Mouse (Mus musculus): ENCODE results near the gene Dpysl5. TPM values are rescaled to one million over a fixed set of nuclear protein-coding genes. Genes with fewer than 3 reads are reported as not detected.

Gene Dpysl5
- total and polyA plus RNA-seq, 2 experiments from 2014 or later: 232 to 334 TPM

DNA sequence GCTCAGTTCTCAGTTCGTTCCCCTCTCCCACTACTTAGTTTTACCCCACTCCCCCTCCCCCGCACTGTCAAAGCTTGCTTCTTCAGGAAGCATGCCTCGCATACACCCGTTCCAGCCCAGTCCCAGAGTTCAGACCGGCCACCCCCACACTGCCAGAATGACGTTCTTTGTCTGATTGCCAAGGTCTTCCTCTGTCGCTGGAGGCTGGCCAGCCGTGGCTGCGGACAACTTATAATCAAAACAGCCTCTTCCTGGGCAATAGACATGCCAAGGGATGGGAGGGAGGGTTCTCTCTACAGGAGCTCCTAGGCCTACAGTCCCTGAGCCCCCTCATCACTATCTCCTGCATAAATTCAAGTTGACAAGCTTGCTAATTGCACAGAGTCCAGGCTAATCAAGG, 57.2 kb downstream of the Dpysl5 start:
- H3K4me2 ChIP-seq (ENCODE audit: low read depth, low read length, poor library complexity, severe bottlenecking): no peak overlapping the region
- H3K9me3 ChIP-seq (ENCODE audit: low read length): no peaks in the 10 kb centered on the region
- H3K9ac ChIP-seq (replicated peaks; ENCODE audit: low read length, poor library complexity, severe bottlenecking): no peak overlapping the region
- H3K36me3 ChIP-seq (ENCODE audit: insufficient read depth, low read length): 0 out of 2 replicates have a peak, but pooled peaks cover 2% of the 10 kb centered on the region
- H3K27me3 ChIP-seq (ENCODE audit: insufficient read depth, low read length): no peaks in the 10 kb centered on the region
- ATAC-seq (ENCODE audit: low FRiP score) (peak; percentile 29; the same call in 1 of the 2 replicates), DNase-seq (ENCODE audit: low spot score) (peak; percentile 78)
- no peak overlapping the region for H3K4me3 ChIP-seq (ENCODE audit: low read depth, low read length)
- H3K27ac ChIP-seq (ENCODE audit: low read depth, low read length): no peak overlapping the region; the same call in 1 of the 2 replicates
- 16% methylated on average over 9 of the region's 9 CpGs for WGBS
- H3K4me1 ChIP-seq (ENCODE audit: insufficient read depth, low read length): peaks cover 10% of the 10 kb centered on the region
- no peak for TF ChIP-seq CTCF (IDR thresholded peaks at IDR 0.05)

DNA sequence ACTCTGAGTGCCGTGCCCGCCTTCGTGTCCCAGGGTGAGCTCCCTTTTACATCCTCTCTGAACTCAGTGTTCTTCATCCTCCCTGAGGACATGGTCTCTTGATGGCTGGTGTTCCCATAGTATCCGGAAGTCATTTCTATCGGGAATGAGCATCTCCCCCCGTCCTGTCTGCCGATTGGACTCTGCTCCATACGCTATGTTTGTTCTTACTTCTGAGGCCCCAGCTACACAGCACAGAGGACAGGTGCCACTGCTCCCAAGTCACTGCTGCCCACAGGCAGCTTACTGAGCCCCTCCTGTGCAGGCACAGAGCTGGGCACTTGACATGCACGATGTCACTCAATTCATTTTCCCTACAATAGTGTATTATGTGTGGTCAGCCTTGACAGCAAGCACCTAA, 57.7 kb downstream of the Dpysl5 start:
- no peak for TF ChIP-seq CTCF (IDR thresholded peaks at IDR 0.05)
- no peaks in the 10 kb centered on the region for H3K9me3 ChIP-seq (ENCODE audit: low read length)
- no peak overlapping the region for H3K4me3 ChIP-seq (ENCODE audit: low read depth, low read length)
- ATAC-seq (ENCODE audit: low FRiP score): no peak
- no peaks in the 10 kb centered on the region for H3K27me3 ChIP-seq (ENCODE audit: insufficient read depth, low read length)
- no peak overlapping the region for H3K4me2 ChIP-seq (ENCODE audit: low read depth, low read length, poor library complexity, severe bottlenecking)
- WGBS: 53% methylated on average over 9 of the region's 9 CpGs
- 0 out of 2 replicates have a peak, but pooled peaks cover 2% of the 10 kb centered on the region for H3K36me3 ChIP-seq (ENCODE audit: insufficient read depth, low read length)
- no peak for DNase-seq (ENCODE audit: low spot score)
- peaks cover 7% of the 10 kb centered on the region for H3K4me1 ChIP-seq (ENCODE audit: insufficient read depth, low read length)
- H3K27ac ChIP-seq (ENCODE audit: low read depth, low read length): no peak overlapping the region
- H3K9ac ChIP-seq (replicated peaks; ENCODE audit: low read length, poor library complexity, severe bottlenecking): no peak overlapping the region

GRCm38 (mm10) chr5:30774601-30775371, 63.4 kb downstream of the Dpysl5 start:
- DNase-seq (ENCODE audit: low spot score) (peak; percentile 95), ATAC-seq (ENCODE audit: low FRiP score) (peak; percentile 86)
- Histone ChIP-seq H3K4me2 (ENCODE audit: low read depth, low read length, poor library complexity, severe bottlenecking) (peak overlapping the region; percentile 43), H3K27me3 (ENCODE audit: insufficient read depth, low read length) (no peaks in the 10 kb centered on the region), H3K9ac (replicated peaks; ENCODE audit: low read length, poor library complexity, severe bottlenecking) (no peak overlapping the region), H3K4me1 (ENCODE audit: insufficient read depth, low read length) (0 out of 2 replicates have a peak, but pooled peaks cover 3% of the 10 kb centered on the region), H3K4me3 (ENCODE audit: low read depth, low read length) (no peak overlapping the region), H3K27ac (ENCODE audit: low read depth, low read length) (peak overlapping the region; percentile 38; the same call in 1 of the 2 replicates), H3K9me3 (ENCODE audit: low read length) (no peaks in the 10 kb centered on the region), H3K36me3 (ENCODE audit: insufficient read depth, low read length) (peaks cover 16% of the 10 kb centered on the region)
- WGBS: 6% methylated on average over 20 of the region's 20 CpGs
- peak; percentile 95 for TF ChIP-seq CTCF (IDR thresholded peaks at IDR 0.05)

GRCm38 (mm10) chr5:30780699-30781098, 69.3 kb downstream of the Dpysl5 start:
- Histone ChIP-seq H3K27ac (ENCODE audit: low read depth, low read length) (no peak overlapping the region), H3K27me3 (ENCODE audit: insufficient read depth, low read length) (no peaks in the 10 kb centered on the region), H3K9me3 (ENCODE audit: low read length) (no peaks in the 10 kb centered on the region), H3K4me2 (ENCODE audit: low read depth, low read length, poor library complexity, severe bottlenecking) (no peak overlapping the region), H3K9ac (replicated peaks; ENCODE audit: low read length, poor library complexity, severe bottlenecking) (no peak overlapping the region), H3K4me3 (ENCODE audit: low read depth, low read length) (no peak overlapping the region), H3K36me3 (ENCODE audit: insufficient read depth, low read length) (peaks cover 59% of the 10 kb centered on the region), H3K4me1 (ENCODE audit: insufficient read depth, low read length) (no peaks in the 10 kb centered on the region)
- TF ChIP-seq CTCF (IDR thresholded peaks at IDR 0.05): no peak
- ATAC-seq (ENCODE audit: low FRiP score) (no peak), DNase-seq (ENCODE audit: low spot score) (no peak)
- 79% methylated on average over 9 of the region's 9 CpGs for WGBS

- Histone ChIP-seq H3K4me2 (ENCODE audit: low read depth, low read length, poor library complexity, severe bottlenecking) (no peak overlapping the region), H3K4me3 (ENCODE audit: low read depth, low read length) (no peak overlapping the region), H3K4me1 (ENCODE audit: insufficient read depth, low read length) (no peaks in the 10 kb centered on the region), H3K9me3 (ENCODE audit: low read length) (no peaks in the 10 kb centered on the region), H3K9ac (replicated peaks; ENCODE audit: low read length, poor library complexity, severe bottlenecking) (no peak overlapping the region), H3K27ac (ENCODE audit: low read depth, low read length) (no peak overlapping the region), H3K36me3 (ENCODE audit: insufficient read depth, low read length) (peaks cover 62% of the 10 kb centered on the region), H3K27me3 (ENCODE audit: insufficient read depth, low read length) (no peaks in the 10 kb centered on the region)
- TF ChIP-seq CTCF (IDR thresholded peaks at IDR 0.05): no peak
- ATAC-seq (ENCODE audit: low FRiP score) (no peak), DNase-seq (ENCODE audit: low spot score) (no peak)
- 49% methylated on average over 3 of the region's 3 CpGs for WGBS
Measured at GRCm38 (mm10) chr5:30781147-30781546, 69.8 kb downstream of the Dpysl5 start.

GRCm38 (mm10) chr5:30787381-30787780, 76.0 kb downstream of the Dpysl5 start:
- no peak overlapping the region for H3K9ac ChIP-seq (replicated peaks; ENCODE audit: low read length, poor library complexity, severe bottlenecking)
- WGBS: 96% methylated on average over 5 of the region's 5 CpGs
- ATAC-seq (ENCODE audit: low FRiP score) (no peak), DNase-seq (ENCODE audit: low spot score) (no peak)
- no peaks in the 10 kb centered on the region for H3K27me3 ChIP-seq (ENCODE audit: insufficient read depth, low read length)
- H3K4me1 ChIP-seq (ENCODE audit: insufficient read depth, low read length): no peaks in the 10 kb centered on the region
- TF ChIP-seq CTCF (IDR thresholded peaks at IDR 0.05): no peak
- peaks cover 73% of the 10 kb centered on the region for H3K36me3 ChIP-seq (ENCODE audit: insufficient read depth, low read length)
- H3K4me3 ChIP-seq (ENCODE audit: low read depth, low read length): no peak overlapping the region
- no peaks in the 10 kb centered on the region for H3K9me3 ChIP-seq (ENCODE audit: low read length)
- no peak overlapping the region for H3K27ac ChIP-seq (ENCODE audit: low read depth, low read length)
- H3K4me2 ChIP-seq (ENCODE audit: low read depth, low read length, poor library complexity, severe bottlenecking): no peak overlapping the region

Data from midbrain, postnatal 0 days (tissue).